Mouse (Mus musculus): ENCODE measurements around the gene Mdm4. TPM values are rescaled to one million over a fixed set of nuclear protein-coding genes. Genes with fewer than 3 reads are reported as not detected.
"Not testable (repeated sequence)": the region's sequence is repeated elsewhere in the genome, so short reads cannot be mapped to it uniquely, and the experiment has no call there.

Gene Mdm4
- polyA plus RNA-seq, 1 experiment from 2014 or later, result 35.9 TPM

DNA sequence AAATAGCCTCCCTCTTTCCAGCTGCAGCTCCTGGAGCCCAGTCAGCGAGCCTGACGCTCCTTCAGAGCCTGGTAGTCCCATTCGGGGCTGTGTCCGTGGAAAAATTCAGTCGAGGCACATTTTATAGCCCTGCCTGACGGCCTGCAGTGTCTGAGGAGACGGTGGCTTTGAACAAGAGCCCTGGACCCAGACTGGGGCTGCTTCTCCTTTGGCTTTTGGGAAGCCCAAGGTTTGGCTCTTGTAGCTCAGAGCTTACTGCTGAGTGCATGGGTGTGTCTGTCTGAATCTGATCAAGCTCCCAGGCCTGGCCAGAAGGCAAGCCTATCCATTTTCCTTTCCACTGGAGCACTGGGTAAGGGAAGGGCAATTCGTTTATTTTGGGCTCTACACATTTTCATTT lies 17.2 kb upstream of the Mdm4 start:
- H3K36me3 ChIP-seq, result no peaks in the 10 kb centered on the region
- no peak for ATAC-seq (ENCODE audit: low FRiP score, low read depth)
- WGBS, result 26% methylated on average over 8 of the region's 8 CpGs

GRCm38 (mm10) chr1:133046441-133046931 lies 16.1 kb upstream of the Mdm4 start:
- peak; percentile 67 for ATAC-seq (ENCODE audit: low FRiP score, low read depth)
- Histone ChIP-seq H3K4me2 (peak overlapping the region; percentile 59), H3K9me3 (no peaks in the 10 kb centered on the region), H3K27me3 (no peaks in the 10 kb centered on the region), H3K4me1 (replicated peaks) (peaks cover 45% of the 10 kb centered on the region), H3K36me3 (no peaks in the 10 kb centered on the region), H3K27ac (replicated peaks) (peak overlapping the region; percentile 97), H3K4me3 (peak overlapping the region; percentile 96), H3K9ac (peak overlapping the region; percentile 99)
- 0% methylated on average over 37 of the region's 40 CpGs for WGBS

More for the DNA sequence above, 17.2 kb upstream of the Mdm4 start:
- H3K27ac ChIP-seq (replicated peaks), result peak overlapping the region; percentile 97
- no peaks in the 10 kb centered on the region for H3K27me3 ChIP-seq
- H3K9ac ChIP-seq, result peak overlapping the region; percentile 99
- peak overlapping the region; percentile 96 for H3K4me3 ChIP-seq
- H3K9me3 ChIP-seq, result no peaks in the 10 kb centered on the region
- peak overlapping the region; percentile 59 for H3K4me2 ChIP-seq
- H3K4me1 ChIP-seq (replicated peaks), result peaks cover 54% of the 10 kb centered on the region

DNA sequence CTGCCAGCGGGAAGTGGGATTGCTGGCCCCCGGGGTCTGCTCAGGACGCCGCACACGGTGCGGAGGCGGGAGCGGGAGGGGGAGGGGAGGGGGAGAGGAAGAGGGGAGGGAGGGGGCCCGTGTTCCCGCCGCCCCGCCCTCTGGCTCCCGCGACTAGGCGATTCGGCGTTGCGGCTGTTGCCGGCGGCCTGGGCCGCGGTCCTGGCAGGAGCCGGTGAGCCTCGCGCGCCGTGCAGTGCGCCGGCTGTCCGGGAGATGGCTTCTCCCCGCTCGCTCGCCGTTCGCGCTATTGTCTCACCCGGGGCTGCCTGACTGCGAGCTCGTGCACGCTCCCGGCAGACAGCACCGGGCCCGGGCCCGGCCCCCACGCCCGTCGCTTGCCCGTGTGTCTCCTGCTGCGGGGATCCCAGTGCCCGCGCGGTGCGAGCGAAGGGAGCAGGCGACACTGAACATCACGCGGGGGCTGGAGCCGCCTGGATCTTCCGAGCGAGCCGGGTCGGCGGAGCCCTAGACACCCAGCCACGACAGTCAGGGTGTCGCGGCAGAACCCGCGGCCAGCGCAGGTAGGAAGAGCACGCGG lies 15.6 kb upstream of the Mdm4 start:
- Histone ChIP-seq H3K36me3 (no peaks in the 10 kb centered on the region), H3K9ac (peak overlapping the region; percentile 99), H3K4me1 (replicated peaks) (peaks cover 45% of the 10 kb centered on the region), H3K27me3 (no peaks in the 10 kb centered on the region), H3K9me3 (no peaks in the 10 kb centered on the region), H3K4me3 (peak overlapping the region; percentile 96), H3K4me2 (peak overlapping the region; percentile 59), H3K27ac (replicated peaks) (peak overlapping the region; percentile 97)
- under 1% methylated on average over 58 of the region's 71 CpGs for WGBS
- ATAC-seq (ENCODE audit: low FRiP score, low read depth), result peak; percentile 91

DNA sequence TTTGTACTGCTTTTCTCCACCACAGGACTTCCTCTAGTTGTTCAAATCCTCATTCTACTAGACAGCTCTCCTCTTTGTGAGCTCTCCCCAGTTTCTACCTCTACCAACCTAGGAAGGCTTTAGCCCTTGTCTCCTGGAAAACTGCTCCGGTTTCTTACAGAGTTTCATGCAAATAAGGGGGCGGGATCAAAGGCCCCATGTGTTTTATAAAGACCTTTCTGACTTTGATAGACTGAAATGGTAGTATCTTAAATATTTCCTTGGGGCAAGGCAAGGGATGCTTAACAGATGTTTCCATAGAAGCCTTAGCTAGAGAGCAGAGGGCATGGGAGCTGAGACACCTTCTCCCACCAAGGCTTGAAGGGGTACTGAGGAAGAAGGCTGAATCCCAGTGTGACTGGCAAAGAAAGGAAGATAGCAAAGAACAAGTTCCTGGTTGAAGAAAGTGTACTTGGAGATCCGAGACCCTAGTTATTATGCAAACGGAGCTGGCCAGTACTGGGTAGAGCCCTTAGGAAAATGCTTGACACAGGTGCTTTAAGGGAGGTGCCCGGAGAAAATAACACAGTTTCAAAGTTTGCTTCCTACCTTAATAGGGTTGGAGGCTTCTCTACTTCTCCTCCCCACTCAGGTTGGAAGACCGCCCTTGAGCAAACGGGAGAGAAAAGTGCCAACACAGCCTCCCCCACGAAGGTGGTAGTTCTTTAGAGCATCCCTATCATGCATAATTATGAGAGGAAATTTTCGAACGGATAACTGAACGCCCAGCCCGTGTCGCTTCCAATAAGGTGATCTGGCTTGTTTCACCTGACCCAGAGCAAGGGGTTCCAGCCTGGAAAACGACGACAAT lies 14.9 kb upstream of the Mdm4 start, which contains the start of gene Pik3c2b:
Pik3c2b (plus strand) TSS at position 657 of the 850 bp plus-strand sequence.
- Histone ChIP-seq H3K4me2 (peak within 1 kb of the TSS; percentile 59), H3K4me1 (replicated peaks) (peaks cover 41% of the 10 kb centered on the region), H3K36me3 (no peaks in the 10 kb centered on the region), H3K4me3 (peak within 1 kb of the TSS; percentile 96), H3K9ac (peak within 1 kb of the TSS; percentile 99), H3K27ac (replicated peaks) (peak within 1 kb of the TSS; percentile 97), H3K9me3 (no peaks in the 10 kb centered on the region), H3K27me3 (no peaks in the 10 kb centered on the region)
- 3% methylated on average over 15 of the region's 15 CpGs for WGBS
- ATAC-seq (ENCODE audit: low FRiP score, low read depth), result peak; percentile 13; the same call in 1 of the 2 replicates

- Histone ChIP-seq H3K9me3 (no peaks in the 10 kb centered on the region), H3K9ac (no peak overlapping the region), H3K4me1 (replicated peaks) (no peaks in the 10 kb centered on the region), H3K4me2 (peak overlapping the region; percentile 25), H3K27me3 (no peaks in the 10 kb centered on the region), H3K27ac (replicated peaks) (no peak overlapping the region), H3K4me3 (no peak overlapping the region), H3K36me3 (no peaks in the 10 kb centered on the region)
- WGBS, result 4% methylated on average over 4 of the region's 4 CpGs
- ATAC-seq (ENCODE audit: low FRiP score, low read depth), result peak; percentile 87
Measured at GRCm38 (mm10) chr1:133039505-133039949, 9.2 kb upstream of the Mdm4 start.

DNA sequence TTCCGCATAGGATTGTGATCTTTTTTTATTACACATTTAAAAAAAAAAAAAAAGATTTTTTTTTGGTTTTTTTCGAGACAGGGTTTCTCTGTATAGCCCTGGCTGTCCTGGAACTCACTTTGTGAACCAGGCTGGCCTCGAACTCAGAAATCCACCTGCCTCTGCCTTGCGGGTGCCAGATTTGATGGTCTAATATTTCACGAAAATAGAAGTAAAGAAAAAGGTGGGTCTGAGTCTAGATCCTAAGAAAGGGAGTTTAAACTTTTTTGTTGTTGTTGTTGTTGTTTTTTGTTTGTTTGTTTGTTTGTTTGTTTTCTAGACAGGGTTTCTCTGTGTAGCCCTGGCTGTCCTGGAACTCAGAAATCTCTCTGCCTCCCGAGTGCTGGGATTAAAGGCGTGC lies 4.3 kb upstream of the Mdm4 start:
- 66% methylated on average over 7 of the region's 7 CpGs for WGBS
- H3K9ac ChIP-seq; H3K27ac ChIP-seq (replicated peaks); H3K9me3 ChIP-seq; H3K27me3 ChIP-seq; ATAC-seq (ENCODE audit: low FRiP score, low read depth); H3K4me2 ChIP-seq; H3K4me3 ChIP-seq; H3K36me3 ChIP-seq: not testable (repeated sequence)
- H3K4me1 ChIP-seq (replicated peaks), result peaks cover 12% of the 10 kb centered on the region

- peak overlapping the region; percentile 52 for H3K4me2 ChIP-seq
- peak overlapping the region; percentile 49 for H3K27ac ChIP-seq (replicated peaks)
- peak; percentile 86 for ATAC-seq (ENCODE audit: low FRiP score, low read depth)
- no peaks in the 10 kb centered on the region for H3K27me3 ChIP-seq
- peak overlapping the region; percentile 52 for H3K4me3 ChIP-seq
- no peak overlapping the region for H3K9ac ChIP-seq
- no peaks in the 10 kb centered on the region for H3K9me3 ChIP-seq
- 5% methylated on average over 11 of the region's 11 CpGs for WGBS
- peaks cover 12% of the 10 kb centered on the region for H3K4me1 ChIP-seq (replicated peaks)
- H3K36me3 ChIP-seq, result no peaks in the 10 kb centered on the region
Measured at GRCm38 (mm10) chr1:133034091-133034460, 3.7 kb upstream of the Mdm4 start.

GRCm38 (mm10) chr1:133033316-133034090 lies 3.1 kb upstream of the Mdm4 start:
- peak; percentile 92 for ATAC-seq (ENCODE audit: low FRiP score, low read depth)
- H3K27ac ChIP-seq (replicated peaks), result peak overlapping the region; percentile 69
- no peaks in the 10 kb centered on the region for H3K36me3 ChIP-seq
- H3K4me3 ChIP-seq, result peak overlapping the region; percentile 52
- peak overlapping the region; percentile 10 for H3K9ac ChIP-seq
- under 1% methylated on average over 28 of the region's 28 CpGs for WGBS
- no peaks in the 10 kb centered on the region for H3K9me3 ChIP-seq
- H3K4me2 ChIP-seq, result peak overlapping the region; percentile 52
- no peaks in the 10 kb centered on the region for H3K27me3 ChIP-seq
- peaks cover 12% of the 10 kb centered on the region for H3K4me1 ChIP-seq (replicated peaks)

GRCm38 (mm10) chr1:133032981-133033315 lies 2.6 kb upstream of the Mdm4 start:
- Histone ChIP-seq H3K27ac (replicated peaks) (peak overlapping the region; percentile 69), H3K4me1 (replicated peaks) (peaks cover 12% of the 10 kb centered on the region), H3K27me3 (no peaks in the 10 kb centered on the region), H3K9me3 (no peaks in the 10 kb centered on the region), H3K9ac (peak overlapping the region; percentile 10; the same call in 1 of the 2 replicates), H3K4me2 (peak overlapping the region; percentile 52), H3K36me3 (no peaks in the 10 kb centered on the region), H3K4me3 (peak overlapping the region; percentile 52)
- WGBS, result 11% methylated on average over 5 of the region's 5 CpGs
- ATAC-seq (ENCODE audit: low FRiP score, low read depth), result no peak; the same call in 1 of the 2 replicates

DNA sequence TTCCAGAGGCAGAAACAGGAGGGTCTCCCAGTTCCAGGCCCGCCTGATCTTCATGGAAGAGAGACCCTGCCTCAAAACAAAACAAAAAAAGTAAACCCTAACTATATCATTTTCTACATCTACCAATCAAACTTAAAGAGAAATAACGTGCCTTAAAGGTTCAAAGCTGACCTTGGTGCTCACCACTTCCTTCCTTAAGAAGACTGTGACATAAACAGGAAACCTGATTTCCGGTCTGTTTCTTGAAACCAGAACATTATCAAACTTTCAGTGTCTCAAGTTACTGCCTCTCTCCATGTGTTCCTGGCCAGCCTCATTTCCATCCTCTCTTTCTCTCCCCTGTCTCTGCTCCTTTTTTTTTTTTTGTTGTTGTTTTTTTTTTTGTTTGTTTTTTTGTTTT lies 617 bp downstream of the Mdm4 start:
- peaks cover 12% of the 10 kb centered on the region for H3K4me1 ChIP-seq (replicated peaks)
- H3K4me3 ChIP-seq, result no peak overlapping the region
- no peaks in the 10 kb centered on the region for H3K9me3 ChIP-seq
- 93% methylated on average over 3 of the region's 3 CpGs for WGBS
- H3K4me2 ChIP-seq, result no peak overlapping the region
- no peaks in the 10 kb centered on the region for H3K27me3 ChIP-seq
- ATAC-seq (ENCODE audit: low FRiP score, low read depth), result no peak
- no peaks in the 10 kb centered on the region for H3K36me3 ChIP-seq
- H3K9ac ChIP-seq, result no peak overlapping the region
- no peak overlapping the region for H3K27ac ChIP-seq (replicated peaks)

DNA sequence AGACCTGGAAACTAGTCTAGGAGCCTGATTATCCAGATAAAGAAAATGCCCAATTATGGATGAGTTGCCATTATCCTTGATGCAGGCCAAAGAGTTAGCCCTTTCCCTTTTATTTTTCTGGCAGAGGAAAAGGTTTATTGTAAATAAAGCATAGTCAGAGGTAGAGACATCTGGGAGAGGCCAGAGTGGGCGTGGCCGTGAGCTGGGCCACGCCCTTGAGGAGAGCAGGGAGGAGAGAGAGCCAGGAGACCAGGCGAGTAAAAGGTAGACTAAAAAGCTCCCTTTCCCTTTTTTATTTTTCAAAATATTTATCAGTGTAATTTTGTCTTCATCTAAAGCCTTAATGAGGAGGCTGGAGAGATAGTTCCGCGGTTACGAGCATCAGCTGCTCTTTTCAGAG lies 2.4 kb downstream of the Mdm4 start:
- no peak for ATAC-seq (ENCODE audit: low FRiP score, low read depth)
- 46% methylated on average over 7 of the region's 7 CpGs for WGBS
- no peaks in the 10 kb centered on the region for H3K9me3 ChIP-seq

More for the DNA sequence above, 2.4 kb downstream of the Mdm4 start:
- H3K9ac ChIP-seq, result no peak overlapping the region
- H3K4me3 ChIP-seq, result no peak overlapping the region
- H3K4me2 ChIP-seq, result no peak overlapping the region
- H3K27me3 ChIP-seq, result no peaks in the 10 kb centered on the region
- peaks cover 17% of the 10 kb centered on the region for H3K4me1 ChIP-seq (replicated peaks)
- H3K27ac ChIP-seq (replicated peaks), result no peak overlapping the region
- no peaks in the 10 kb centered on the region for H3K36me3 ChIP-seq
